Mouse (Mus musculus) heart, adult 18-20 months (tissue): ENCODE measurements at regions not wholly inside any gene's neighbourhood (a gene's known extent, or its start where the extent isn't known, plus 50 kb on each side); places are given as distances from the start of the nearest gene placed in this dataset.

Experiments
- DNase-seq, 2 experiments: peaks; one replicate each; pipeline ENCODE4 v3.0.0; 2021 to 2022; ENCODE audit warnings: mixed read lengths in 1 of 2

- DNase-seq, result no peak
Observed at GRCm38 (mm10) chr6:111621684-111622480, 651.7 kb upstream of the Lmcd1 start.

GRCm38 (mm10) chr6:111622481-111623139, 650.9 kb upstream of the Lmcd1 start:
- no peak for DNase-seq

- no peak for DNase-seq
Observed at GRCm38 (mm10) chr6:111623140-111623497, 650.4 kb upstream of the Lmcd1 start.

GRCm38 (mm10) chr6:111625501-111625900, 648.1 kb upstream of the Lmcd1 start:
- no peak for DNase-seq

DNA sequence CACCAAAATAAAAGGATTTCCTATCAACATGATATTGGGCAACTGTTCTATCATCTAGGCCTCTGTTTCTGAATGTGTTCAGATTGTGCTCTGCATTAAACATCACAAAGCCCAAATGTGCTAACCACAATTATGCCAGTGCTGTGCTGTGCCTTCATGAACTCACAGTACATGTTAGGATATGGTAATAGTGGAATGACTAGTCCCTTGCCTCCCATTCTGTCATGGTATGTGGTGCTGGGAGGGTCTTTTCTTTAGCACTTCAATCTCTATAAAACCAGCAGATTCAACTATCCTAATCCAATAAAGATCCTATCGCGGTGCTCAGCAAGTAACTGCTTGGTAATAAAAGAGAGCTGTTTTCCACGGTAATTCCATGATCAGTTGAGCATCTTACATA, 620.8 kb upstream of the Lmcd1 start:
- DNase-seq, result no peak

GRCm38 (mm10) chr6:111659957-111660356, 613.6 kb upstream of the Lmcd1 start:
- no peak for DNase-seq

GRCm38 (mm10) chr6:111664603-111665002, 609.0 kb upstream of the Lmcd1 start:
- DNase-seq, result no peak

DNA sequence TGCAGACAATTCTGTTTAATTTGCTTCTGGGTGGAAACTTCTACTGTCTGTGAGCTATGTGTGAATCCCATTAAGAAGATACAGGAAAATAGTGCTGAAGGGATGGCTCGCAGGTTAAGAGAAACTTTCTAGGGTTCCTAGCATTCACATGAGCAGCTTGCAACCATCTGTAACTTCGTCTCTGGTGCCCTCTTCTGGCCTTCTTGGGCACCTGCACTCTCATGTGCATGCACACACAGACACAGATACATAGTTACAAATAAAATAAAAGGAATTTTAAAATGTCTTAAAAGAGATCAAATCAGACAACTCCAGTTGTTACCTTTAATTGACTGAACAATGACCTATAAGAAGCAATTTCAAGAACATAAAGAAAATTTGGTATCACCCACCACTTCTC, 588.6 kb upstream of the Lmcd1 start:
- DNase-seq, result no peak

DNA sequence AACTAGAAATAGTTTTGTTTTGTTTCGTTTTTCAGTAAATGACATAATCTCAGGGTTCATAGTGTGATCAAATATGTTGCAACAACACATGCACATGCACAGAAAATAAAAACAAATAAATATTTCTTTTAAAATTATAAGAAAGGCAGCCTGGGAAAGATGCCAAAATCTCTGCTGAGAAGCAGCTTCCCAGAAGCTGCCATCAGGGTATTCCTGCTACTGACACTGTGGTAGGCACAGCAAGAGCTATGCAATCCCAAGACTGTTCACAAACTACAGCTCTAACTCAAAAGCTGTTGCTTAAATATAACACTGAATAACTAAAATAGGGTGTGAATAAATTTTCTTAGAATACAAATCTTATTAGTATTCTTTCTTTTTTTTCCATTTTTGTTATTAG, 570.7 kb upstream of the Lmcd1 start:
- DNase-seq, result no peak

DNA sequence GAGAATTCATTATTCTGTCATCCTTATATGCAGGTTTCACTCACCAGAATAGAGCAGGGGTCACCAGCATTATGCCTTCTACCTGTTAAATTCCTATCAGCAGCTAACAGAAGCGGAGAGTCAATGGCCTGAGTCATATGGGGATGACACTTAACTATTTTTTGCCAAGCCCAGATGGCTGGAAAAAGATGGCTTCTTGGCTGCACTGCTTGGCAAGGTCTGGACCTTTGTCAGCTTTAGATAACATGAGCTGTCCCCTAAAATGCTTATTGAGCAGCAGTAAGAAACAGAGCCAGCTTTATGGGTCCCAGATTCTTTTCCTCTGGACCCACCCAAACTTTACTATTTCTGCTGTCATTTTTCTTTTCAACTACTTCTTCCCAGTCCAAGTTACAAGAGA, 565.3 kb upstream of the Lmcd1 start:
- no peak for DNase-seq

DNA sequence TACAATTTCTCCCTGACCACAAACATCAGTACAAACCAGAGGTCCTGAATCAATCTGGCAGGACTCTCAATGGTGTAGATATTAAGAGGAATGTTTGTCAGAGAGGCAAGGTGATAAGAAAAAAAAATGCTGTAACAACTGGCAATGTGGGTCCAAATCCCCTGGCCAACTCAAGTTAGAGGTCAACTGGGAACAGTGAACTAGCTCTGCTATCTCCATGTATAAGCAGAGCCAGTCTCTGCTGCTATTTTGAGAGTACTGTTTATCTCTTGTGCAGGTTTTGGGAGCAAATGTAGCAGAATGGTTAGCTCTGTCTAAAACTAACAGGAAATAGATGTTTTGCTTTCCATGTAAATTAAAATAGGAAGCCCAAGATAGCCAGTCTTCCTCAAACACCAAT, 547.6 kb upstream of the Lmcd1 start:
- peak; percentile 17 to 54 for DNase-seq

- no peak for DNase-seq
Observed at GRCm38 (mm10) chr6:111730381-111730780, 543.2 kb upstream of the Lmcd1 start.

GRCm38 (mm10) chr6:111733926-111734325, 539.6 kb upstream of the Lmcd1 start:
- no peak for DNase-seq

GRCm38 (mm10) chr6:111738983-111739382, 534.6 kb upstream of the Lmcd1 start:
- DNase-seq, result no peak

DNA sequence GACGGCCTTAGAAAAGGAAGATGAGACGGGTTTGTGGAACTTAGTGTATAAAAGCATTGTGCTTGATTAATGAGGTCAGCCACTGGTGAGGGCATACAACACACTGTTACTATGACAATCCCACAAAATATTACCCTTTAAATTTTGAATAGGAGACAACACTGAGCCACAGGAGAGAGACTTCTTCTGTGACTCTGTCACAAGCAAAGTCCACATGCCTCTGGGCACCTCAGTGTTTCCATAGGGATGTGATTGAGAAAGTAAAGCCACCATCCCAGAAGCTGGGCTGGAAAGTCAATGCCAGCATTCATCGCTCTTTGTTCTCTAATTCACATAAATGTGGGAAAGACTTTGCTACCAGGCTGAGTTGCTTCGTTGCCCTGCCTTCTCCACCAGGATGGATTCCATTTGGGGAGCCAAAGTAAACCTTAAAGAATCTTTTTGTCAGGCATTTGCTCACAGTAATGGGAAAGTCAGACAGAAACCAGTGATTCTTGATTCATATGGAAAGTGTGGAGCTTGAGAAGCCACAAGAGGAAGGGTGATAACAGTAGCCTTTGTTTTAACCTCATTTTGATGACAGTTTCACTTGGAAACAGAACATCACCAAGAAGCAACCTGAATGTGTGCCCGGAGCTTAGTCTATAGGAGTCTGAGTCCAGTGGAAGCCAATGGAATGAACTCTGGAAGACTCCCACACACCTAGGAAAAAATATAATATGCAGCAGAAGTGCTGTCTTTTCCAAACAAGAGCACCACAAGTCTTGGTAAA, 491.7 kb upstream of the Lmcd1 start:
- DNase-seq, result no peak

GRCm38 (mm10) chr6:111808611-111809010, 464.9 kb upstream of the Lmcd1 start:
- no peak for DNase-seq

GRCm38 (mm10) chr6:111813982-111814603, 459.5 kb upstream of the Lmcd1 start:
- DNase-seq, result no peak

- DNase-seq, result no peak
Observed at GRCm38 (mm10) chr6:111815150-111815549, 458.4 kb upstream of the Lmcd1 start.

DNA sequence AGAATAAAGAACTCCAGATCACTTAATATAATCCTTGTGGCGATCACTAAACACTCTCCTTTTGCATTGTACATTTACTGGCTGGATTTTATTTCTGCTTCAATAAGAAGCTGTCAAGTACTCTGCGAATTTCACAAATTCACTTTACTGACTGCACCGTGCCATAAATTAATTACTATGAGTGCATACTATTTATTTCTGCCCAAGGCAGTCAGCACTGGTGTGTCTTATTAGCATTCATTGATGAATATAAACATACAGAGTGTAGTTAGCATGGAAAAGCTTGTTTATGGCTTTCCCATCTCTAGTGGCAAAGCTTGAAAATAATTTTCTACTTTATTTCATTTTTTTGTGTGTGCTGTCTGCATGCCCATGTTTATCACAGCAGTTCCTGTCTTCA, 453.3 kb upstream of the Lmcd1 start:
- DNase-seq, result no peak

- DNase-seq, result no peak
Observed at GRCm38 (mm10) chr6:111844321-111844835, 429.2 kb upstream of the Lmcd1 start.

DNA sequence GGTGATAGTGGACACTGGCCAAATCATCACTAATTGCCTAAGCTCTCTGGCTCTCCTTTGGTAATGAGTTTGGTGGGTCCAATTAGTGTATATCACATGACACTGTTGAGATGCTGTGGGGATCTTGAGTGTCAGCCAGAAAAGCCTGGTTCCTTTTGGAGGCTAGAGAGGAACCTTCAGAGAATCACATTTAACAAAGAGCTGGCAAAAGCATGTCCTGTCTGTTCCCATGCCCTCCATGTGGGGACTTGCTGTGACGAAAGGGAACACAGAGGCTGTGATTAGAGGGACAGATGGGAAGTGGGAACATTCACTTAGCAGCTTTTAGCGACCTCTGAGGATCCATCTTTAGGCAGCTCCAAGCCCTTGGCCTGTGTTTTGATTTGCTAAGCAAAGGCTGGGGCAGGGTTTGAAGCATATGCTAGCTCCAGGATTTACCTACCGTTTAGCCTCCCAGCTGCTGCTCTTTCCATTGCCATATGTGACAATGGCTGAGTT, 407.4 kb upstream of the Lmcd1 start:
- DNase-seq, result no peak

DNA sequence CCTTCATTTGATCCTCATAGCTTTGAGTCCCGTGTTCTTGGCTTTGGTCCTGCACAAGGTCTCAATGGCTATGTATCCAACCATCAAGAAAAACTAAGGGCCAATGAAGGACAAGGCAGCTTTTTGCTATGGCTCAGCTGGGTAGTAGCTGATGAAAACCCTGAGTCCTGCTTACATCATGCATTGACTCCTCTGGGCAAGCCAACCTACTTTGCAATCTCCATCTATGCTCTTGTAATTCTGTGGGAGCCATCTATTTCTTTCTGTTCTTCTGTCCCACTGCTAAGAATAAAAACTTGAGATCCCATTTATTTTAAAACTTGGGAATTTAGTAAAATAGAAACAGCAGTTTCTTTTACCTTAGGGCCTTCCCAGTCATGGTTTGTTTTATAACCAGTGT, 391.0 kb upstream of the Lmcd1 start:
- DNase-seq, result no peak
